Mouse (Mus musculus) G1E (cell line): ENCODE measurements around the gene Ccl11. TPM values are rescaled to one million over a fixed set of nuclear protein-coding genes. Genes with fewer than 3 reads are reported as not detected.

ENCODE experiments used
- ATAC-seq: 2 replicates; pipeline ENCODE4 v1.8.0; 2016; ENCODE audit warnings: mild to moderate bottlenecking; ENCODE audit not compliant: insufficient number of reproducible peaks, poor library complexity, low FRiP score, severe bottlenecking; ENCODE audit errors: extremely low read depth
- DNase-seq: peaks from one replicate; pipeline ENCODE4 v3.0.0; 2012; ENCODE audit warnings: low spot score
- H3K27me3 ChIP-seq: 2 replicates; pipeline ENCODE4 v1.6.1; 2012; ENCODE audit warnings: mild to moderate bottlenecking, low read length, inconsistent platforms; ENCODE audit not compliant: insufficient read depth
- H3K36me3 ChIP-seq: replicated peaks from 2 replicates; pipeline ENCODE3; 2012; ENCODE audit warnings: mild to moderate bottlenecking, inconsistent platforms
- H3K4me1 ChIP-seq: 2 replicates; pipeline ENCODE4 v1.6.1; 2012; ENCODE audit warnings: low read depth, low read length, inconsistent platforms, mixed read lengths; ENCODE audit not compliant: insufficient read depth
- H3K4me3 ChIP-seq: 2 replicates; pipeline ENCODE4 v1.5.1; 2012; ENCODE audit warnings: low read depth, mild to moderate bottlenecking, inconsistent platforms, low read length, moderate library complexity, mixed read lengths
- H3K9me3 ChIP-seq: replicated peaks from 2 replicates; pipeline ENCODE4 v1.6.1; 2012; ENCODE audit warnings: inconsistent platforms
- CTCF ChIP-seq: IDR thresholded peaks from 2 replicates; pipeline ENCODE4 v1.5.1; 2012; ENCODE audit warnings: low read depth, low read length, inconsistent platforms, mixed read lengths
- GATA1 ChIP-seq: IDR thresholded peaks from 2 replicates; pipeline ENCODE4 v1.6.1; 2012; ENCODE audit warnings: borderline replicate concordance, low read length, inconsistent platforms, mixed read lengths
- GATA2 ChIP-seq: IDR thresholded peaks from 2 replicates; pipeline ENCODE4 v1.6.1; 2012; ENCODE audit warnings: low read depth, low read length, inconsistent platforms, borderline replicate concordance
- POLR2AphosphoS5 ChIP-seq: IDR thresholded peaks from 2 replicates; pipeline ENCODE4 v1.6.1; 2012; ENCODE audit warnings: low read depth, low read length, inconsistent platforms; ENCODE audit not compliant: insufficient replicate concordance
- TAL1 ChIP-seq: conservative IDR thresholded peaks from 2 replicates; pipeline ENCODE4 v1.6.1; 2012; ENCODE audit warnings: low read depth, low read length, inconsistent platforms, mixed read lengths
- polyA plus RNA-seq: library from polyadenylated mRNA; stranded (reverse); fragments of >175 nt; gene quantifications from 2 replicates; pipeline ENCODE4 v1.2.3, GENCODE M21; 2012
- total RNA-seq, 2 experiments: library from RNA; stranded (forward) in 1 of 2; stranded (reverse) in 1 of 2; fragments of 200-1000 nt in 1 of 2; fragments of >200 nt in 1 of 2; fragmentation: Nextera tagmentation in 1 of 2; gene quantifications; 2 replicates each; pipeline ENCODE4 v1.2.3; 2014 to 2017

Gene Ccl11
- not detected in 2 replicates for total RNA-seq (2014; fragmentation: Nextera tagmentation)
- not detected in 2 replicates for total RNA-seq (2017)
- polyA plus RNA-seq = not detected in 2 replicates

GRCm38 (mm10) chr11:82057646-82058045 is at the start of gene Ccl11:
Gene Ccl11, plus strand, starts transcription at chr11:82057823.
- TF ChIP-seq CTCF = no peak
- no peak for TF ChIP-seq POLR2AphosphoS5
- TF ChIP-seq GATA2 = no peak
- TF ChIP-seq GATA1 = no peak
- TF ChIP-seq TAL1 = no peak
- no peak for ATAC-seq
- Histone ChIP-seq H3K9me3 (peaks cover 36% of the 10 kb centered on the region), H3K4me3 (no peak within 1 kb of the TSS), H3K4me1 (no peaks in the 10 kb centered on the region), H3K36me3 (no peaks in the 10 kb centered on the region), H3K27me3 (no peaks in the 10 kb centered on the region)
- no peak for DNase-seq

GRCm38 (mm10) chr11:82010115-82010514 is 47.5 kb upstream of the Ccl11 start:
- ATAC-seq = no peak
- TF ChIP-seq GATA2 (no peak), CTCF (no peak), GATA1 (no peak), POLR2AphosphoS5 (no peak), TAL1 (no peak)
- no peaks in the 10 kb centered on the region for H3K4me1 ChIP-seq

DNA sequence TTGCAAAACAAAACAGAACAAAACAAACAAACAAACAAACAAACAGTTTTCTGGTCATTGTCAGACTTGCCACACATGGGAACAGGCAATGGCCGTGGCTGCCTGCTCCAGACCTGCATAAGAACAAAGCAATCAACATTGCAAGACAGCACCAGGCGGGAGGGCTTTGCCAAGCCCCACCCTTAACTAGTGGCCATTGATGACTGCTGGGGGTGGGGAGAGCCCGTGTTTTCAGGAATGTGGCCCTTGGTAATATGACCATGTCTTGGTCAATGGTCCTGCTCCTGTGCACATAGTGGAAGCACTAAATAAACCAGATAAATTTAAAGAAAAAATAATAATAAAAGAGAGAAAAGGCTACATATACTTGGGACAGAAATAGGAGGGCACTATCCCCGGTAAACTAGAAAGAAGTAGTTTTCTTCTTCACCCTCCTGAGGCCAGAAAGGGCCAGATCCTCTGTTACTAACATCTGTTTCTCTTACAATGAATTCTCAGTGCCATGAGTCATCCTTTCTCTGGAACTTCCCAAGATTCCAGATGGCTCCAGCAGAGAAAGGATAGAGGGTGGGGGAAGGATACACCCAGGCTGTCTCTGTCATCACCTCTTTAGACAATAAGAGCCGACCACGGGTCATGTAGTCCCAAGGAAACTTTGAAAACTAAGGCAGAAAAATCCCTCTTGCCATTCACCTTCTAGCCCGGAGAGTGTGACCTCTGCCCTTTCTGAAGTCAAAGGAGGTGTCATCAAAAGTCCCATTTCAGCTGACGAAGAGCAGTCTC is 46.0 kb upstream of the Ccl11 start:
- Histone ChIP-seq H3K27me3 (no peaks in the 10 kb centered on the region), H3K9me3 (peaks cover 71% of the 10 kb centered on the region), H3K4me3 (no peak overlapping the region), H3K36me3 (no peaks in the 10 kb centered on the region), H3K4me1 (no peaks in the 10 kb centered on the region)
- ATAC-seq = no peak
- TF ChIP-seq CTCF (no peak), GATA2 (no peak), TAL1 (no peak), GATA1 (no peak), POLR2AphosphoS5 (no peak)
- DNase-seq = no peak

More at GRCm38 (mm10) chr11:82010115-82010514, 47.5 kb upstream of the Ccl11 start:
- H3K36me3 ChIP-seq = no peaks in the 10 kb centered on the region
- no peak for DNase-seq
- H3K4me3 ChIP-seq = no peak overlapping the region
- peaks cover 64% of the 10 kb centered on the region for H3K9me3 ChIP-seq
- no peaks in the 10 kb centered on the region for H3K27me3 ChIP-seq

DNA sequence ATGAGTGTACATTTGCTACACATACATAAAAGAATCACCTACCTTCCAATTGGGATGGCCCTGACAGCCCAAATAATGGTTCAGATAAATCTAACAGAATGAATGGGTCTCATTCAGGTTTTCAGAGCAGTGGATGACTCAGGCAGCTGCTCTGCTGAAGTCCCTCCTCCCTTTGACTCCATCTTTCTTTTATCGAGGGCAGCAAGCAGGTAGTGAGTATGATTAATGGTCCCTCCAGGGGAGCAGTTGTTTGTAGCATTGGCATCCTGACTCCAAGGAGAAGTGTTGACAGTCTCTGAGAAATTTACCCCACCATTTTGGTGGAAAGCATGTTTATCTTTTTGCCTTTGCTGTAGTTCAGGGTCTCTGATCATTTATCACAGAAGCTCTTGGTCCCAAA is 43.9 kb upstream of the Ccl11 start:
- Histone ChIP-seq H3K9me3 (peaks cover 62% of the 10 kb centered on the region), H3K4me1 (no peaks in the 10 kb centered on the region), H3K27me3 (no peaks in the 10 kb centered on the region), H3K36me3 (no peaks in the 10 kb centered on the region), H3K4me3 (no peak overlapping the region)
- ATAC-seq (no peak), DNase-seq (no peak)
- TF ChIP-seq POLR2AphosphoS5 = no peak
- no peak for TF ChIP-seq GATA2
- TF ChIP-seq TAL1 = no peak
- TF ChIP-seq GATA1 = no peak
- no peak for TF ChIP-seq CTCF

- Histone ChIP-seq H3K4me1 (no peaks in the 10 kb centered on the region), H3K36me3 (no peaks in the 10 kb centered on the region), H3K9me3 (peaks cover 62% of the 10 kb centered on the region), H3K27me3 (no peaks in the 10 kb centered on the region), H3K4me3 (no peak overlapping the region)
- ATAC-seq = no peak
- no peak for DNase-seq
- TF ChIP-seq GATA2 (no peak), CTCF (no peak), GATA1 (no peak)
Measured at GRCm38 (mm10) chr11:82015066-82015465, 42.6 kb upstream of the Ccl11 start.

GRCm38 (mm10) chr11:82016181-82016780 is 41.3 kb upstream of the Ccl11 start:
- Histone ChIP-seq H3K36me3 (no peaks in the 10 kb centered on the region), H3K9me3 (peaks cover 60% of the 10 kb centered on the region), H3K4me3 (no peak overlapping the region), H3K27me3 (no peaks in the 10 kb centered on the region), H3K4me1 (no peaks in the 10 kb centered on the region)
- DNase-seq = no peak
- ATAC-seq = no peak
- TF ChIP-seq POLR2AphosphoS5 = no peak
- no peak for TF ChIP-seq GATA1
- no peak for TF ChIP-seq CTCF
- TF ChIP-seq GATA2 = no peak
- TF ChIP-seq TAL1 = no peak
